Mouse (Mus musculus): ENCODE data around the gene Otud4. TPM values are rescaled to one million over a fixed set of nuclear protein-coding genes. Genes with fewer than 3 reads are reported as not detected.

Otud4 gene
- total and polyA plus RNA-seq, 3 experiments = 45.3 to 53.4 (median 51.7) TPM

GRCm38 (mm10) chr8:79620000-79620399 is 19.4 kb upstream of the Otud4 start:
- Histone ChIP-seq H3K4me1 (ENCODE audit: control insufficient read depth in 1 of 2, insufficient read depth in 2 of 2, low read length in 2 of 2) (peaks cover 16 to 22% of the 10 kb centered on the region in 2 experiments), H3K27me3 (ENCODE audit: control insufficient read depth in 1 of 2, insufficient read depth in 2 of 2, low read length in 2 of 2) (no peaks in the 10 kb centered on the region), H3K79me2 (ENCODE audit: control insufficient read depth, insufficient read depth, low read length, poor library complexity) (no peaks in the 10 kb centered on the region), H3K27ac (ENCODE audit: control insufficient read depth, low read depth, low read length) (peak overlapping the region; percentile 64), H3K9ac (ENCODE audit: control insufficient read depth, low read depth, low read length, poor library complexity, severe bottlenecking) (peak overlapping the region; percentile 53), H3K36me3 (ENCODE audit: control insufficient read depth in 1 of 2, insufficient read depth in 2 of 2, low read length in 2 of 2) (peaks cover 0 to 17% of the 10 kb centered on the region in 2 experiments; a peak in 2 of 4 replicates), H3K4me3 (ENCODE audit: control insufficient read depth in 1 of 2, insufficient read depth in 1 of 2, low read depth in 2 of 2, low read length in 2 of 2) (peak overlapping the region; percentile 42 to 49), H3K9me3 (replicated peaks; ENCODE audit: insufficient read depth, low read length) (no peaks in the 10 kb centered on the region)
- DNase-seq (ENCODE audit: low read depth, low spot score) = peak; percentile 47
- TF ChIP-seq CTCF (IDR thresholded peaks at IDR 0.05 in 2 of 3, conservative IDR thresholded peaks at IDR 0.05 in 1 of 3; ENCODE audit: control insufficient read depth in 1 of 3, insufficient read depth in 1 of 3, low read depth in 2 of 3, low read length in 3 of 3, poor library complexity in 1 of 3, severe bottlenecking in 1 of 3) = no peak
- TF ChIP-seq ETS1 (IDR thresholded peaks at IDR 0.05; ENCODE audit: low read depth, low read length) = peak; percentile 40; the same call in 1 of the 2 replicates
- no peak for TF ChIP-seq UBTF (IDR thresholded peaks at IDR 0.05; ENCODE audit: borderline replicate concordance, insufficient read depth, low read depth, low read length)
- TF ChIP-seq ZNF384 (IDR thresholded peaks at IDR 0.05; ENCODE audit: low read depth, low read length) = no peak
- no peak for TF ChIP-seq POLR2AphosphoS2 (IDR thresholded peaks at IDR 0.05; ENCODE audit: low read length)
- no peak for TF ChIP-seq GABPA (IDR thresholded peaks at IDR 0.05; ENCODE audit: low read depth, low read length)
- TF ChIP-seq GATA1 (IDR thresholded peaks at IDR 0.05; ENCODE audit: low read depth, low read length) = peak; percentile 68
- TF ChIP-seq USF1 (IDR thresholded peaks at IDR 0.05; ENCODE audit: low read depth, low read length) = no peak
- no peak for TF ChIP-seq ZMIZ1 (IDR thresholded peaks at IDR 0.05; ENCODE audit: low read depth, low read length)
- TF ChIP-seq SMC3 (IDR thresholded peaks at IDR 0.05; ENCODE audit: low read depth, low read length) = no peak
- no peak for TF ChIP-seq MYB (IDR thresholded peaks at IDR 0.05; ENCODE audit: low read depth, low read length)
- no peak for TF ChIP-seq MAX (IDR thresholded peaks at IDR 0.05; ENCODE audit: low read length)
- no peak for TF ChIP-seq ZKSCAN1 (IDR thresholded peaks at IDR 0.05; ENCODE audit: low read depth, low read length)
- no peak for TF ChIP-seq CHD2 (IDR thresholded peaks at IDR 0.05; ENCODE audit: low read length)
- TF ChIP-seq TCF12 (IDR thresholded peaks at IDR 0.05; ENCODE audit: low read depth, low read length) = 0 out of 2 replicates have a peak, but pooled peaks have one; percentile 19
- no peak for TF ChIP-seq TAL1 (IDR thresholded peaks at IDR 0.05; ENCODE audit: low read length)
- TF ChIP-seq RAD21 (IDR thresholded peaks at IDR 0.05; ENCODE audit: low read depth, low read length) = no peak
- TF ChIP-seq RCOR1 (IDR thresholded peaks at IDR 0.05; ENCODE audit: low read depth, low read length) = no peak; the same call in 1 of the 2 replicates
- TF ChIP-seq NELFE (IDR thresholded peaks at IDR 0.05; ENCODE audit: low read depth, low read length) = no peak
- TF ChIP-seq MEF2A (IDR thresholded peaks at IDR 0.05; ENCODE audit: extremely low read depth, insufficient replicate concordance, low read depth, low read length, poor library complexity, severe bottlenecking) = no peak
- TF ChIP-seq ZC3H11A (IDR thresholded peaks at IDR 0.05; ENCODE audit: low read depth, low read length) = no peak
- TF ChIP-seq NRF1 (IDR thresholded peaks at IDR 0.05; ENCODE audit: insufficient read depth, low read depth, low read length, poor library complexity, severe bottlenecking) = no peak
- no peak for TF ChIP-seq JUND (IDR thresholded peaks at IDR 0.05; ENCODE audit: low read depth, low read length)
- TF ChIP-seq E2F4 (IDR thresholded peaks at IDR 0.05; ENCODE audit: borderline replicate concordance, low read depth, low read length) = no peak
- no peak for TF ChIP-seq HCFC1 (IDR thresholded peaks at IDR 0.05; ENCODE audit: low read depth, low read length)
- TF ChIP-seq EP300 (IDR thresholded peaks at IDR 0.05; ENCODE audit: low read depth in 1 of 2, low read length in 2 of 2) = peak; percentile 17 to 60; a peak in 3 of 4 replicates
- no peak for TF ChIP-seq BHLHE40 (IDR thresholded peaks at IDR 0.05; ENCODE audit: borderline replicate concordance, low read depth, low read length)
- no peak for TF ChIP-seq ELF1 (IDR thresholded peaks at IDR 0.05; ENCODE audit: low read depth, low read length)
- no peak for TF ChIP-seq POLR2A (IDR thresholded peaks at IDR 0.05; ENCODE audit: control insufficient read depth in 1 of 2, insufficient read depth in 1 of 2, low read depth in 1 of 2, low read length in 2 of 2, poor library complexity in 1 of 2)
- TF ChIP-seq SIN3A (IDR thresholded peaks at IDR 0.05; ENCODE audit: low read length) = no peak
- no peak for TF ChIP-seq MYC (IDR thresholded peaks at IDR 0.05; ENCODE audit: low read depth, low read length)
- no peak for TF ChIP-seq MAZ (IDR thresholded peaks at IDR 0.05; ENCODE audit: low read depth, low read length)
- TF ChIP-seq USF2 (IDR thresholded peaks at IDR 0.05; ENCODE audit: borderline replicate concordance in 1 of 2, insufficient read depth in 1 of 2, low read depth in 1 of 2, low read length in 2 of 2) = no peak
- TF ChIP-seq KAT2A (conservative IDR thresholded peaks at IDR 0.05; ENCODE audit: low read depth, low read length) = no peak
- TF ChIP-seq POLR2AphosphoS5 (IDR thresholded peaks at IDR 0.05; ENCODE audit: borderline replicate concordance, low read depth, low read length) = no peak
- no peak for TF ChIP-seq MAFK (IDR thresholded peaks at IDR 0.05; ENCODE audit: borderline replicate concordance, low read depth, low read length)

All from MEL (cell line).